Mouse (Mus musculus): ENCODE measurements around the gene Il1r2. TPM values are rescaled to one million over a fixed set of nuclear protein-coding genes. Genes with fewer than 3 reads are reported as not detected.

Gene Il1r2
- polyA plus RNA-seq, 2 experiments = 0.58 to 1.8 TPM

- peaks cover 36% of the 10 kb centered on the region for H3K36me3 ChIP-seq (ENCODE audit: control insufficient read depth, insufficient read depth, low read length)
- ATAC-seq (ENCODE audit: low FRiP score, low read depth) = no peak
- no peak overlapping the region for H3K4me3 ChIP-seq (replicated peaks; ENCODE audit: low read length)
- TF ChIP-seq POLR2A (IDR thresholded peaks at IDR 0.05; ENCODE audit: borderline replicate concordance, extremely low read depth, insufficient read depth, insufficient read length) = no peak
- no peaks in the 10 kb centered on the region for H3K9me3 ChIP-seq (ENCODE audit: control insufficient read depth, low read length)
- 89% methylated on average over 5 of the region's 5 CpGs for WGBS
- no peak overlapping the region for H3K4me2 ChIP-seq (replicated peaks; ENCODE audit: low read depth, low read length, severe bottlenecking)
- no peaks in the 10 kb centered on the region for H3K4me1 ChIP-seq (ENCODE audit: control insufficient read depth, insufficient read depth, low read length)
- no peak for DNase-seq (ENCODE audit: low spot score)
- no peak overlapping the region for H3K27ac ChIP-seq (replicated peaks; ENCODE audit: low read depth, low read length)
- H3K27me3 ChIP-seq (ENCODE audit: control insufficient read depth, insufficient read depth, low read length) = no peaks in the 10 kb centered on the region
- no peak overlapping the region for H3K9ac ChIP-seq (ENCODE audit: low read depth, low read length, severe bottlenecking)
Observed at GRCm38 (mm10) chr1:40029597-40029996, 44.3 kb upstream of the Il1r2 start.

- WGBS = 81% methylated on average over 14 of the region's 14 CpGs
- no peak for DNase-seq (ENCODE audit: low spot score)
- H3K27ac ChIP-seq (replicated peaks; ENCODE audit: low read depth, low read length) = no peak overlapping the region
- no peaks in the 10 kb centered on the region for H3K4me1 ChIP-seq (ENCODE audit: control insufficient read depth, insufficient read depth, low read length)
- ATAC-seq (ENCODE audit: low FRiP score, low read depth) = no peak
- H3K4me2 ChIP-seq (replicated peaks; ENCODE audit: low read depth, low read length, severe bottlenecking) = no peak overlapping the region
- no peaks in the 10 kb centered on the region for H3K27me3 ChIP-seq (ENCODE audit: control insufficient read depth, insufficient read depth, low read length)
- H3K4me3 ChIP-seq (replicated peaks; ENCODE audit: low read length) = no peak overlapping the region
- no peak for TF ChIP-seq POLR2A (IDR thresholded peaks at IDR 0.05; ENCODE audit: borderline replicate concordance, extremely low read depth, insufficient read depth, insufficient read length)
- peaks cover 27% of the 10 kb centered on the region for H3K36me3 ChIP-seq (ENCODE audit: control insufficient read depth, insufficient read depth, low read length)
- H3K9me3 ChIP-seq (ENCODE audit: control insufficient read depth, low read length) = no peaks in the 10 kb centered on the region
- no peak overlapping the region for H3K9ac ChIP-seq (ENCODE audit: low read depth, low read length, severe bottlenecking)
Observed at GRCm38 (mm10) chr1:40030287-40030975, 43.4 kb upstream of the Il1r2 start.

GRCm38 (mm10) chr1:40030976-40031356 is 42.9 kb upstream of the Il1r2 start:
- TF ChIP-seq POLR2A (IDR thresholded peaks at IDR 0.05; ENCODE audit: borderline replicate concordance, extremely low read depth, insufficient read depth, insufficient read length) = no peak
- no peak overlapping the region for H3K27ac ChIP-seq (replicated peaks; ENCODE audit: low read depth, low read length)
- ATAC-seq (ENCODE audit: low FRiP score, low read depth) = no peak
- 89% methylated on average over 8 of the region's 8 CpGs for WGBS
- no peak for DNase-seq (ENCODE audit: low spot score)
- no peak overlapping the region for H3K4me3 ChIP-seq (replicated peaks; ENCODE audit: low read length)
- no peaks in the 10 kb centered on the region for H3K27me3 ChIP-seq (ENCODE audit: control insufficient read depth, insufficient read depth, low read length)
- no peak overlapping the region for H3K9ac ChIP-seq (ENCODE audit: low read depth, low read length, severe bottlenecking)
- H3K36me3 ChIP-seq (ENCODE audit: control insufficient read depth, insufficient read depth, low read length) = peaks cover 23% of the 10 kb centered on the region
- H3K4me2 ChIP-seq (replicated peaks; ENCODE audit: low read depth, low read length, severe bottlenecking) = no peak overlapping the region
- H3K4me1 ChIP-seq (ENCODE audit: control insufficient read depth, insufficient read depth, low read length) = no peaks in the 10 kb centered on the region
- no peaks in the 10 kb centered on the region for H3K9me3 ChIP-seq (ENCODE audit: control insufficient read depth, low read length)

- no peak overlapping the region for H3K27ac ChIP-seq (replicated peaks; ENCODE audit: low read depth, low read length)
Observed at GRCm38 (mm10) chr1:40031626-40032025, 42.3 kb upstream of the Il1r2 start.

GRCm38 (mm10) chr1:40033315-40033714 is 40.6 kb upstream of the Il1r2 start:
- H3K4me1 ChIP-seq (ENCODE audit: control insufficient read depth, insufficient read depth, low read length) = no peaks in the 10 kb centered on the region
- H3K36me3 ChIP-seq (ENCODE audit: control insufficient read depth, insufficient read depth, low read length) = peaks cover 1% of the 10 kb centered on the region; the same call in 1 of the 2 replicates
- H3K27me3 ChIP-seq (ENCODE audit: control insufficient read depth, insufficient read depth, low read length) = no peaks in the 10 kb centered on the region
- H3K9ac ChIP-seq (ENCODE audit: low read depth, low read length, severe bottlenecking) = no peak overlapping the region
- ATAC-seq (ENCODE audit: low FRiP score, low read depth) = no peak
- DNase-seq (ENCODE audit: low spot score) = no peak
- no peak overlapping the region for H3K4me3 ChIP-seq (replicated peaks; ENCODE audit: low read length)
- no peak for TF ChIP-seq POLR2A (IDR thresholded peaks at IDR 0.05; ENCODE audit: borderline replicate concordance, extremely low read depth, insufficient read depth, insufficient read length)
- H3K4me2 ChIP-seq (replicated peaks; ENCODE audit: low read depth, low read length, severe bottlenecking) = no peak overlapping the region
- no peak overlapping the region for H3K27ac ChIP-seq (replicated peaks; ENCODE audit: low read depth, low read length)
- 60% methylated on average over 4 of the region's 4 CpGs for WGBS
- no peaks in the 10 kb centered on the region for H3K9me3 ChIP-seq (ENCODE audit: control insufficient read depth, low read length)

More at GRCm38 (mm10) chr1:40031626-40032025, 42.3 kb upstream of the Il1r2 start:
- H3K4me3 ChIP-seq (replicated peaks; ENCODE audit: low read length) = no peak overlapping the region
- no peak overlapping the region for H3K4me2 ChIP-seq (replicated peaks; ENCODE audit: low read depth, low read length, severe bottlenecking)
- no peaks in the 10 kb centered on the region for H3K27me3 ChIP-seq (ENCODE audit: control insufficient read depth, insufficient read depth, low read length)
- no peak overlapping the region for H3K9ac ChIP-seq (ENCODE audit: low read depth, low read length, severe bottlenecking)
- peaks cover 16% of the 10 kb centered on the region for H3K36me3 ChIP-seq (ENCODE audit: control insufficient read depth, insufficient read depth, low read length)
- no peak for TF ChIP-seq POLR2A (IDR thresholded peaks at IDR 0.05; ENCODE audit: borderline replicate concordance, extremely low read depth, insufficient read depth, insufficient read length)
- ATAC-seq (ENCODE audit: low FRiP score, low read depth) (no peak), DNase-seq (ENCODE audit: low spot score) (no peak)
- H3K4me1 ChIP-seq (ENCODE audit: control insufficient read depth, insufficient read depth, low read length) = no peaks in the 10 kb centered on the region
- WGBS = 91% methylated on average over 2 of the region's 2 CpGs
- no peaks in the 10 kb centered on the region for H3K9me3 ChIP-seq (ENCODE audit: control insufficient read depth, low read length)
